8 mouse cellular contexts compared by ENCODE assay signal in the genomic region with DNA sequence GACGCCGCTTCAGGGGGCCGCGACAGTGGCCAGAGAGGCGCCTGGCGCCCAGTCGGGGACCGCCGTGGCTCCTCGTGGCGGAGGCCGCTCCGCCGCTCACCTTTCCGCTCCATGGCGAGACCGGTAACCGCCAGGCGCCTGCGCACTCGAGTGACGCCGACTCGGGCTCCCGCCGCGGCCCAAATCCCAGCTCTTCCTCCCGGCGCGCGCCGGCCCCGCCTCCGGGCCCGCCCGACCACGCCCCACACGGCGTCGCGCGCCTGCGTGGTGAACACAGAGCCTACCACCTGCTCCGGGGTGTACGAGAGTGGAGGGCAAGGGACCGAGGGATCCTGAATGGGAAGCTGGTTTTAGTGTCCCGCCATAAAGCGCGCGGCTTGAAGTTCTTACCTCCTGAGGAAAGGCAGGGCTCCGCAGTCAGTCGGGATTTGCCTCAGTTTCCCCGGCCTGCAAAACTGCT. TPM values are rescaled to one million over a fixed set of nuclear protein-coding genes. Genes with fewer than 3 reads are reported as not detected.
DNase-seq lines count a peak whose midpoint lies in the region; ATAC-seq and TF ChIP-seq lines count a peak whose summit lies in the region.

A gene (minus strand): TSS at position 410 of the 460 bp plus-strand sequence.

- peak; percentile 66 for DNase-seq in WW6 (ENCODE audit: low read depth, low spot score)
- DNase-seq in cerebellum, postnatal 4 days (ENCODE audit: low spot score in 2 of 2) = peak; percentile 75 to 91
- peak; percentile 96 for DNase-seq in gastrocnemius, adult 2 months
- DNase-seq in hindbrain, postnatal 0 days (ENCODE audit: low spot score) = peak; percentile 97
- peak; percentile 91 for DNase-seq in left cerebral cortex, adult 2 months (ENCODE audit: extremely low spot score in 1 of 2, low spot score in 2 of 2)
- DNase-seq in right cerebral cortex, adult 2 months (ENCODE audit: low spot score in 2 of 2) = peak; percentile 87 to 89
- DNase-seq in urinary bladder, postnatal 25 days (ENCODE audit: low spot score) = peak; percentile 92

- H3K36me3 ChIP-seq in hindbrain, postnatal 0 days (ENCODE audit: insufficient read depth, low read length) = no peaks in the 10 kb centered on the region

- H3K4me3 ChIP-seq in gastrocnemius, adult 2 months = peak within 1 kb of the TSS; percentile 89
- peak within 1 kb of the TSS; percentile 95 for H3K4me3 ChIP-seq in hindbrain, postnatal 0 days (ENCODE audit: low read length)
- H3K4me3 ChIP-seq in left cerebral cortex, adult 2 months = peak within 1 kb of the TSS; percentile 77

- WGBS in hindbrain, postnatal 0 days = 0% methylated on average over 40 of the region's 53 CpGs

- no peak for TF ChIP-seq CTCF in gastrocnemius, adult 2 months (IDR thresholded peaks at IDR 0.05)
- no peak for TF ChIP-seq CTCF in hindbrain, postnatal 0 days (IDR thresholded peaks at IDR 0.05; ENCODE audit: low read depth)
- no peak for TF ChIP-seq CTCF in left cerebral cortex, adult 2 months (IDR thresholded peaks at IDR 0.05)

- peak; percentile 95 for ATAC-seq in hindbrain, postnatal 0 days
- peak; percentile 87 for ATAC-seq in megakaryocyte, adult 5-6 weeks (ENCODE audit: poor library complexity, severe bottlenecking)

- H3K9ac ChIP-seq in hindbrain, postnatal 0 days (replicated peaks; ENCODE audit: low read length) = peak within 1 kb of the TSS; percentile 95

- H3K9me3 ChIP-seq in hindbrain, postnatal 0 days (ENCODE audit: low read length) = no peaks in the 10 kb centered on the region

- peaks cover 7% of the 10 kb centered on the region for H3K4me1 ChIP-seq in hindbrain, postnatal 0 days (ENCODE audit: insufficient read depth, low read length)

- no peaks in the 10 kb centered on the region for H3K27me3 ChIP-seq in hindbrain, postnatal 0 days (ENCODE audit: insufficient read depth, low read length)

- intact Hi-C loops in gastrocnemius, adult 2 months (cut with DNase I) = no loop called here
- intact Hi-C loops in left cerebral cortex, adult 2 months (cut with DNase I) = loop anchor here (5.0 kb wide), 1 partner anchor 70 kb away; a partner anchor contains a TSS

- H3K4me2 ChIP-seq in hindbrain, postnatal 0 days (ENCODE audit: low read depth, low read length) = peak within 1 kb of the TSS; percentile 86

- peak within 1 kb of the TSS; percentile 93 for H3K27ac ChIP-seq in gastrocnemius, adult 2 months
- peak within 1 kb of the TSS; percentile 94 for H3K27ac ChIP-seq in hindbrain, postnatal 0 days
- peak within 1 kb of the TSS; percentile 90 for H3K27ac ChIP-seq in left cerebral cortex, adult 2 months

RNA-seq across cellular contexts. Expression of the gene that starts here (rescaled TPM):
- 10 to 100 TPM; 28.0 to 39.7 TPM for total RNA-seq in gastrocnemius, adult 2 months (2021)
- 36.0 and 52.1 TPM in 2 replicates for total RNA-seq in hindbrain, postnatal 0 days (2014; rRNA removed)
- 77.2 and 83.5 TPM in 2 replicates for polyA plus RNA-seq in hindbrain, postnatal 0 days (2015; fragmentation: Nextera tagmentation; extraction: Ambion mirVana)
- 100 to 1,000 TPM; 106 to 108 TPM for total RNA-seq in left cerebral cortex, adult 2 months (2021)
- total RNA-seq in megakaryocyte, adult 5-6 weeks (2015) = 53.0 and 66.9 TPM in 2 replicates
- total RNA-seq in megakaryocyte, adult 5-6 weeks (2017) = 66.9 and 70.8 TPM in 2 replicates

Comparison
In these comparisons a context has a peak if more than half of its experiments do, and no peak if none do; other contexts are left out.
1. Peak in every context shown above with its lines: DNase-seq, ATAC-seq, H3K4me3 ChIP-seq and H3K27ac ChIP-seq.